Mouse (Mus musculus): ENCODE data around the gene Dtx1. TPM values are rescaled to one million over a fixed set of nuclear protein-coding genes. Genes with fewer than 3 reads are reported as not detected.

Dtx1 gene
- polyA plus RNA-seq, 1 experiment from 2014 or later: 0.06 TPM

GRCm38 (mm10) chr5:120725811-120726455, 14.2 kb upstream of the Dtx1 start:
- WGBS (ENCODE audit: insufficient replicate concordance): 44% methylated on average over 12 of the region's 12 CpGs
- H3K27ac ChIP-seq (replicated peaks): no peak overlapping the region
- H3K9me3 ChIP-seq (replicated peaks): no peaks in the 10 kb centered on the region
- ATAC-seq (ENCODE audit: insufficient read depth): no peak
- 0 out of 2 replicates have a peak, but pooled peaks cover 4% of the 10 kb centered on the region for H3K27me3 ChIP-seq
- no peak overlapping the region for H3K4me3 ChIP-seq (replicated peaks)
- H3K9ac ChIP-seq: no peak overlapping the region
- no peaks in the 10 kb centered on the region for H3K36me3 ChIP-seq (replicated peaks)
- no peaks in the 10 kb centered on the region for H3K4me1 ChIP-seq (replicated peaks)
- H3K4me2 ChIP-seq: no peak overlapping the region

GRCm38 (mm10) chr5:120721005-120721404, 9.3 kb upstream of the Dtx1 start:
- Histone ChIP-seq H3K4me3 (replicated peaks) (no peak overlapping the region), H3K27me3 (peaks cover 5% of the 10 kb centered on the region), H3K36me3 (replicated peaks) (no peaks in the 10 kb centered on the region), H3K4me1 (replicated peaks) (no peaks in the 10 kb centered on the region), H3K27ac (replicated peaks) (no peak overlapping the region), H3K9ac (no peak overlapping the region), H3K9me3 (replicated peaks) (no peaks in the 10 kb centered on the region), H3K4me2 (no peak overlapping the region)
- 28% methylated on average over 7 of the region's 7 CpGs for WGBS (ENCODE audit: insufficient replicate concordance)
- ATAC-seq (ENCODE audit: insufficient read depth): no peak

GRCm38 (mm10) chr5:120718600-120719378, 7.1 kb upstream of the Dtx1 start:
- H3K4me2 ChIP-seq: no peak overlapping the region
- no peak for ATAC-seq (ENCODE audit: insufficient read depth)
- no peaks in the 10 kb centered on the region for H3K9me3 ChIP-seq (replicated peaks)
- H3K4me3 ChIP-seq (replicated peaks): no peak overlapping the region
- 44% methylated on average over 15 of the region's 15 CpGs for WGBS (ENCODE audit: insufficient replicate concordance)
- no peaks in the 10 kb centered on the region for H3K4me1 ChIP-seq (replicated peaks)
- H3K36me3 ChIP-seq (replicated peaks): no peaks in the 10 kb centered on the region
- H3K9ac ChIP-seq: no peak overlapping the region
- peaks cover 20% of the 10 kb centered on the region for H3K27me3 ChIP-seq
- no peak overlapping the region for H3K27ac ChIP-seq (replicated peaks)

GRCm38 (mm10) chr5:120717136-120717535, 5.4 kb upstream of the Dtx1 start:
- Histone ChIP-seq H3K27ac (replicated peaks) (no peak overlapping the region), H3K36me3 (replicated peaks) (no peaks in the 10 kb centered on the region), H3K4me1 (replicated peaks) (no peaks in the 10 kb centered on the region), H3K4me3 (replicated peaks) (no peak overlapping the region), H3K27me3 (peaks cover 36% of the 10 kb centered on the region), H3K4me2 (no peak overlapping the region), H3K9ac (no peak overlapping the region), H3K9me3 (replicated peaks) (no peaks in the 10 kb centered on the region)
- 54% methylated on average over 10 of the region's 10 CpGs for WGBS (ENCODE audit: insufficient replicate concordance)
- no peak for ATAC-seq (ENCODE audit: insufficient read depth)

- ATAC-seq (ENCODE audit: insufficient read depth): no peak
- WGBS (ENCODE audit: insufficient replicate concordance): 2% methylated on average over 16 of the region's 16 CpGs
- H3K27me3 ChIP-seq: peaks cover 64% of the 10 kb centered on the region
- H3K9ac ChIP-seq: no peak overlapping the region
- no peak overlapping the region for H3K4me2 ChIP-seq
- no peaks in the 10 kb centered on the region for H3K9me3 ChIP-seq (replicated peaks)
- no peak overlapping the region for H3K27ac ChIP-seq (replicated peaks)
- H3K36me3 ChIP-seq (replicated peaks): no peaks in the 10 kb centered on the region
- H3K4me3 ChIP-seq (replicated peaks): no peak overlapping the region
- H3K4me1 ChIP-seq (replicated peaks): no peaks in the 10 kb centered on the region
Observed at GRCm38 (mm10) chr5:120714314-120714713, 2.6 kb upstream of the Dtx1 start.

GRCm38 (mm10) chr5:120712721-120713120, 994 bp upstream of the Dtx1 start:
- no peak overlapping the region for H3K4me3 ChIP-seq (replicated peaks)
- no peaks in the 10 kb centered on the region for H3K9me3 ChIP-seq (replicated peaks)
- no peak overlapping the region for H3K4me2 ChIP-seq
- peaks cover 80% of the 10 kb centered on the region for H3K27me3 ChIP-seq
- H3K4me1 ChIP-seq (replicated peaks): no peaks in the 10 kb centered on the region
- WGBS (ENCODE audit: insufficient replicate concordance): 57% methylated on average over 8 of the region's 8 CpGs
- no peaks in the 10 kb centered on the region for H3K36me3 ChIP-seq (replicated peaks)
- H3K27ac ChIP-seq (replicated peaks): no peak overlapping the region
- H3K9ac ChIP-seq: no peak overlapping the region
- no peak for ATAC-seq (ENCODE audit: insufficient read depth)

- H3K9ac ChIP-seq: no peak overlapping the region
- H3K27me3 ChIP-seq: peaks cover 91% of the 10 kb centered on the region
Observed at GRCm38 (mm10) chr5:120711416-120711815, 311 bp downstream of the Dtx1 start.

GRCm38 (mm10) chr5:120710826-120711248, 890 bp downstream of the Dtx1 start:
- Histone ChIP-seq H3K4me1 (replicated peaks) (0 out of 2 replicates have a peak, but pooled peaks cover 3% of the 10 kb centered on the region), H3K27ac (replicated peaks) (no peak overlapping the region), H3K9me3 (replicated peaks) (no peaks in the 10 kb centered on the region), H3K36me3 (replicated peaks) (no peaks in the 10 kb centered on the region), H3K4me2 (no peak overlapping the region), H3K4me3 (replicated peaks) (no peak overlapping the region), H3K9ac (no peak overlapping the region), H3K27me3 (peaks cover 91% of the 10 kb centered on the region)
- 5% methylated on average over 27 of the region's 34 CpGs for WGBS (ENCODE audit: insufficient replicate concordance)
- no peak for ATAC-seq (ENCODE audit: insufficient read depth)

More at GRCm38 (mm10) chr5:120711416-120711815, 311 bp downstream of the Dtx1 start:
- no peak for ATAC-seq (ENCODE audit: insufficient read depth)
- Histone ChIP-seq H3K4me3 (replicated peaks) (no peak overlapping the region), H3K9me3 (replicated peaks) (no peaks in the 10 kb centered on the region), H3K27ac (replicated peaks) (no peak overlapping the region), H3K36me3 (replicated peaks) (no peaks in the 10 kb centered on the region), H3K4me2 (peak overlapping the region; percentile 25), H3K4me1 (replicated peaks) (0 out of 2 replicates have a peak, but pooled peaks cover 3% of the 10 kb centered on the region)
- WGBS (ENCODE audit: insufficient replicate concordance): 4% methylated on average over 43 of the region's 43 CpGs

- Histone ChIP-seq H3K4me1 (replicated peaks) (0 out of 2 replicates have a peak, but pooled peaks cover 3% of the 10 kb centered on the region), H3K36me3 (replicated peaks) (no peaks in the 10 kb centered on the region), H3K27me3 (peaks cover 96% of the 10 kb centered on the region), H3K27ac (replicated peaks) (no peak overlapping the region), H3K9ac (no peak overlapping the region), H3K4me3 (replicated peaks) (no peak overlapping the region), H3K9me3 (replicated peaks) (no peaks in the 10 kb centered on the region), H3K4me2 (no peak overlapping the region)
- 7% methylated on average over 40 of the region's 40 CpGs for WGBS (ENCODE audit: insufficient replicate concordance)
- ATAC-seq (ENCODE audit: insufficient read depth): no peak
Observed at GRCm38 (mm10) chr5:120710161-120710825, 1.4 kb downstream of the Dtx1 start.

GRCm38 (mm10) chr5:120706976-120707375, 4.8 kb downstream of the Dtx1 start:
- Histone ChIP-seq H3K27me3 (peaks cover 73% of the 10 kb centered on the region), H3K4me3 (replicated peaks) (no peak overlapping the region), H3K27ac (replicated peaks) (no peak overlapping the region), H3K4me2 (no peak overlapping the region), H3K9ac (no peak overlapping the region), H3K9me3 (replicated peaks) (no peaks in the 10 kb centered on the region), H3K4me1 (replicated peaks) (0 out of 2 replicates have a peak, but pooled peaks cover 3% of the 10 kb centered on the region), H3K36me3 (replicated peaks) (no peaks in the 10 kb centered on the region)
- 37% methylated on average over 13 of the region's 13 CpGs for WGBS (ENCODE audit: insufficient replicate concordance)
- ATAC-seq (ENCODE audit: insufficient read depth): no peak

GRCm38 (mm10) chr5:120706541-120706940, 5.2 kb downstream of the Dtx1 start:
- ATAC-seq (ENCODE audit: insufficient read depth): no peak
- no peak overlapping the region for H3K4me2 ChIP-seq

More at GRCm38 (mm10) chr5:120706541-120706940, 5.2 kb downstream of the Dtx1 start:
- H3K36me3 ChIP-seq (replicated peaks): no peaks in the 10 kb centered on the region
- no peak overlapping the region for H3K4me3 ChIP-seq (replicated peaks)
- no peaks in the 10 kb centered on the region for H3K9me3 ChIP-seq (replicated peaks)
- H3K27ac ChIP-seq (replicated peaks): no peak overlapping the region
- 12% methylated on average over 16 of the region's 16 CpGs for WGBS (ENCODE audit: insufficient replicate concordance)
- H3K4me1 ChIP-seq (replicated peaks): 0 out of 2 replicates have a peak, but pooled peaks cover 3% of the 10 kb centered on the region
- H3K9ac ChIP-seq: no peak overlapping the region
- H3K27me3 ChIP-seq: peaks cover 68% of the 10 kb centered on the region

All from liver, embryonic 15.5 days (tissue).